Mouse (Mus musculus) ES-E14 (cell line): ENCODE measurements around the gene Abca4.

ENCODE experiments used
- CHD2 ChIP-seq: IDR thresholded peaks from 2 replicates; pipeline ENCODE4 v1.6.1; 2014; ENCODE audit warnings: mild to moderate bottlenecking, low read depth, low read length, inconsistent platforms
- HCFC1 ChIP-seq: IDR thresholded peaks from 2 replicates; pipeline ENCODE4 v1.6.1; 2012; ENCODE audit warnings: low read length, inconsistent platforms, borderline replicate concordance; ENCODE audit not compliant: insufficient read depth
- ZC3H11A ChIP-seq: IDR thresholded peaks from 2 replicates; pipeline ENCODE4 v1.6.1; 2012; ENCODE audit warnings: low read depth, mild to moderate bottlenecking, inconsistent platforms, low read length, borderline replicate concordance
- ZNF384 ChIP-seq: IDR thresholded peaks from 2 replicates; pipeline ENCODE4 v1.6.1; 2012; ENCODE audit warnings: low read depth, low read length, inconsistent platforms

DNA sequence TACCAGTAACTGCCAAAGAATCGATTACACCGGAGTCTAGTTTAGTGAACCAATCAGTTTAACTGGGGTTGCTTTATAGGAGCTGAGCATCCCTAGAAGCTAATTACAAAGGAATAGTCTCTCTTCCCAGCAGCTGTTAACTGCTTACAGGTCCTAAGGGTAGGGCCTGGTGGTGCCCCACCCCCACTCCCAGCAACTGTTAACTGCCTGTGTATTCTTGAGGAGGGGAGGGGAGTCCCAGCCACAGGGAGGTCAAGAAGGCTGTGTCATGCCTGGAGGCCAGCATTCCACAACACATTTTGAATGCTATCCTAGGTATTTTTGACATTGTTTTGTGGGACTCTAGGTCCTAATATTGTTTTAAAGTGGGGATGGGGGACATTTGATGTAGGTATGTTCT is 44.3 kb upstream of the Abca4 start:
- TF ChIP-seq CHD2 (peak; percentile 33; the same call in 1 of the 2 replicates), HCFC1 (no peak), ZC3H11A (no peak), ZNF384 (no peak)
